Mouse (Mus musculus) bone marrow, adult 2 months (tissue): ENCODE data around the gene Zfp704.

Experiments
- CTCF ChIP-seq: fragments of 200-500 bp; IDR thresholded peaks from 2 replicates; pipeline ENCODE4 v1.5.1; 2011; ENCODE audit warnings: low read length, control low read depth; ENCODE audit not compliant: control insufficient read depth, insufficient read depth
- POLR2A ChIP-seq: fragments of 200-500 bp; IDR thresholded peaks from 2 replicates; pipeline ENCODE4 v1.6.1; 2011; ENCODE audit warnings: low read depth, mild to moderate bottlenecking, control low read depth, low read length, borderline replicate concordance; ENCODE audit not compliant: control insufficient read depth

DNA sequence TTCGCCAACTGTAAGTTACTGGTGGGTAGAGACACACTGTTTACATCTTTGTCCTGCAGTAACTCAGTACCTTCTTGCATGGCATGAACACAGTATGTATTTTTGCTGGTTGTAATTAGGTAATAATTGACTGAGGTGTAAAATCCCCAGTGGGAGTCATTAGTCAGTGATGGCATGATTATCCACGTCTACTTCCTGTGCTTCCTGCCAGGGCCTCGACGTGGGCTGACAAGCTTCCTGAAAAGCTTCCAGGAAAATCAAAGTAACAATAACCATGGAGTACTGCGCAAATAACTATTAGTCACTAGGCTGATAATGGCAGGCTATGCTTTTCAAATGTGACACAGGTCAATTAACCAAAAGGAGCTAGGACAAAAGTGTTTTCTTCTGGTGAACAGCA is 112.6 kb downstream of the Zfp704 start:
- TF ChIP-seq CTCF = no peak
- no peak for TF ChIP-seq POLR2A
